ENCODE assay signal across 19 mouse cellular contexts in genomic region chr2:137854494-137854893, GRCm38 (mm10).
DNase-seq lines count a peak whose midpoint lies in the region; ATAC-seq and TF ChIP-seq lines count a peak whose summit lies in the region.
"Had no signal": no experiment of that assay in that cellular context is flagged by ENCODE, and none has a peak within 500 bp of the region (broad histone marks: within the 10 kb centered on the region; RNA-seq: fewer than 3 reads in every experiment).

No protein-coding gene starts in this region.

- H3K27ac ChIP-seq in heart, embryonic 10.5 days, result no peak overlapping the region
- H3K27ac ChIP-seq in heart, embryonic 13.5 days (replicated peaks), result peak overlapping the region; percentile 48; the same call in 1 of the 2 replicates
- H3K27ac ChIP-seq in lung, postnatal 0 days (ENCODE audit: low read length), result no peak overlapping the region
- no peak overlapping the region for H3K27ac ChIP-seq in liver, embryonic 11.5 days (ENCODE audit: low read depth, low read length)
- H3K27ac ChIP-seq: forebrain, embryonic 10.5 days; heart, embryonic 15.5 days; intestine, embryonic 15.5 days; neural tube, embryonic 13.5 days; stomach, postnatal 0 days had no signal

- no peak overlapping the region for H3K4me2 ChIP-seq in heart, embryonic 13.5 days
- H3K4me2 ChIP-seq in lung, postnatal 0 days (replicated peaks; ENCODE audit: low read depth, low read length), result no peak overlapping the region
- no peak overlapping the region for H3K4me2 ChIP-seq in liver, embryonic 11.5 days
- H3K4me2 ChIP-seq: heart, embryonic 15.5 days; intestine, embryonic 15.5 days; limb, embryonic 15.5 days; neural tube, embryonic 13.5 days had no signal

- ATAC-seq in heart, embryonic 13.5 days (ENCODE audit: extremely low read depth, insufficient number of reproducible peaks, low FRiP score, low TSS enrichment), result no peak
- ATAC-seq in lung, postnatal 0 days, result no peak
- no peak for ATAC-seq in liver, embryonic 11.5 days (replicated peaks; ENCODE audit: low FRiP score)
- ATAC-seq: intestine, embryonic 15.5 days; midbrain, embryonic 16.5 days had no signal

- DNase-seq in heart, adult 11 months, result peak; percentile 92
- no peak for DNase-seq in heart, embryonic 10.5 days (ENCODE audit: low spot score)
- peak; percentile 55 for DNase-seq in adipocyte (ENCODE audit: low spot score)
- DNase-seq in lung, postnatal 0 days (ENCODE audit: low spot score), result peak; percentile 56
- DNase-seq in liver, embryonic 11.5 days (ENCODE audit: low spot score), result no peak
- DNase-seq in ovary, adult 18-20 months (ENCODE audit: low spot score), result no peak
- DNase-seq in right cerebral cortex, adult 18-20 months, result no peak
- DNase-seq: adrenal gland, adult 8-10 months; B cell, adult 2 months; cerebellum, postnatal 25 days; spleen, adult 18-20 months had no signal

- no peaks in the 10 kb centered on the region for H3K4me1 ChIP-seq in heart, embryonic 10.5 days
- peaks cover 15% of the 10 kb centered on the region for H3K4me1 ChIP-seq in heart, embryonic 13.5 days
- H3K4me1 ChIP-seq in lung, postnatal 0 days (ENCODE audit: insufficient read depth, low read depth, low read length), result no peaks in the 10 kb centered on the region
- H3K4me1 ChIP-seq in liver, embryonic 11.5 days (replicated peaks; ENCODE audit: control insufficient read depth, insufficient read depth, low read length), result no peaks in the 10 kb centered on the region
- H3K4me1 ChIP-seq: forebrain, embryonic 10.5 days; heart, embryonic 15.5 days; intestine, embryonic 15.5 days; neural tube, embryonic 13.5 days had no signal

- H3K9me3 ChIP-seq in heart, embryonic 10.5 days, result no peaks in the 10 kb centered on the region
- no peaks in the 10 kb centered on the region for H3K9me3 ChIP-seq in heart, embryonic 13.5 days
- no peaks in the 10 kb centered on the region for H3K9me3 ChIP-seq in lung, postnatal 0 days (ENCODE audit: low read length)
- H3K9me3 ChIP-seq in liver, embryonic 11.5 days (ENCODE audit: control insufficient read depth, low read length), result no peaks in the 10 kb centered on the region
- H3K9me3 ChIP-seq: forebrain, embryonic 10.5 days; heart, embryonic 15.5 days; intestine, embryonic 15.5 days; limb, embryonic 15.5 days; neural tube, embryonic 13.5 days had no signal

- WGBS in heart, embryonic 10.5 days, result 65% methylated on average over 4 of the region's 4 CpGs
- 48% methylated on average over 4 of the region's 4 CpGs for WGBS in heart, embryonic 13.5 days
- WGBS in lung, postnatal 0 days, result 42% methylated on average over 4 of the region's 4 CpGs
- WGBS in liver, embryonic 11.5 days, result 64% methylated on average over 4 of the region's 4 CpGs

- no peak overlapping the region for H3K9ac ChIP-seq in heart, embryonic 13.5 days
- H3K9ac ChIP-seq in lung, postnatal 0 days (replicated peaks; ENCODE audit: low read depth), result no peak overlapping the region
- no peak overlapping the region for H3K9ac ChIP-seq in liver, embryonic 11.5 days (ENCODE audit: low read depth, low read length)
- H3K9ac ChIP-seq: heart, embryonic 15.5 days; intestine, embryonic 15.5 days; limb, embryonic 15.5 days; neural tube, embryonic 13.5 days had no signal

- TF ChIP-seq CTCF in lung, postnatal 0 days (IDR thresholded peaks at IDR 0.05), result no peak

- TF ChIP-seq EP300 in lung, postnatal 0 days (IDR thresholded peaks at IDR 0.05), result no peak

- no peaks in the 10 kb centered on the region for H3K27me3 ChIP-seq in heart, embryonic 10.5 days (ENCODE audit: insufficient read depth, poor library complexity, severe bottlenecking)
- H3K27me3 ChIP-seq in heart, embryonic 13.5 days (replicated peaks), result no peaks in the 10 kb centered on the region
- no peaks in the 10 kb centered on the region for H3K27me3 ChIP-seq in lung, postnatal 0 days (replicated peaks; ENCODE audit: insufficient read depth, low read length)
- H3K27me3 ChIP-seq in liver, embryonic 11.5 days (replicated peaks; ENCODE audit: control insufficient read depth, insufficient read depth, low read length), result no peaks in the 10 kb centered on the region
- H3K27me3 ChIP-seq: heart, embryonic 15.5 days; intestine, embryonic 15.5 days; limb, embryonic 15.5 days; neural tube, embryonic 13.5 days had no signal

- no peaks in the 10 kb centered on the region for H3K36me3 ChIP-seq in heart, embryonic 10.5 days
- H3K36me3 ChIP-seq in heart, embryonic 13.5 days, result no peaks in the 10 kb centered on the region
- no peaks in the 10 kb centered on the region for H3K36me3 ChIP-seq in lung, postnatal 0 days (ENCODE audit: insufficient read depth, low read length)
- H3K36me3 ChIP-seq in liver, embryonic 11.5 days (ENCODE audit: control insufficient read depth, insufficient read depth, low read length), result no peaks in the 10 kb centered on the region
- H3K36me3 ChIP-seq: forebrain, embryonic 10.5 days; heart, embryonic 15.5 days; intestine, embryonic 15.5 days; limb, embryonic 15.5 days; neural tube, embryonic 13.5 days had no signal

- H3K4me3 ChIP-seq in heart, embryonic 10.5 days, result no peak overlapping the region
- no peak overlapping the region for H3K4me3 ChIP-seq in heart, embryonic 13.5 days
- H3K4me3 ChIP-seq in lung, postnatal 0 days (ENCODE audit: low read depth, low read length), result no peak overlapping the region
- no peak overlapping the region for H3K4me3 ChIP-seq in liver, embryonic 11.5 days (ENCODE audit: low read depth, low read length)
- H3K4me3 ChIP-seq: forebrain, embryonic 10.5 days; heart, embryonic 15.5 days; intestine, embryonic 15.5 days; limb, embryonic 15.5 days; neural tube, embryonic 13.5 days had no signal

Comparison
In these comparisons a context has a peak if more than half of its experiments do, and no peak if none do; other contexts are left out.
1. DNase-seq: peak in heart, adult 11 months (single experiment), adipocyte (single experiment) and lung, postnatal 0 days (single experiment); none in heart, embryonic 10.5 days (single experiment), liver, embryonic 11.5 days (single experiment), ovary, adult 18-20 months (single experiment) and right cerebral cortex, adult 18-20 months (single experiment).